ENCODE assay signal across 15 mouse cellular contexts in genomic region chr16:5798188-5798587, GRCm38 (mm10).
DNase-seq lines count a peak whose midpoint lies in the region; ATAC-seq and TF ChIP-seq lines count a peak whose summit lies in the region.
"Had no signal": no experiment of that assay in that cellular context is flagged by ENCODE, and none has a peak within 500 bp of the region (broad histone marks: within the 10 kb centered on the region; RNA-seq: fewer than 3 reads in every experiment).

No protein-coding gene starts in this region.

- H3K4me1 ChIP-seq in hindbrain, postnatal 0 days (ENCODE audit: insufficient read depth, low read length) = peaks cover 4% of the 10 kb centered on the region; the same call in 1 of the 2 replicates
- H3K4me1 ChIP-seq: embryonic facial prominence, embryonic 15.5 days; heart, embryonic 13.5 days had no signal

- no peaks in the 10 kb centered on the region for H3K9me3 ChIP-seq in hindbrain, postnatal 0 days (ENCODE audit: low read length)
- H3K9me3 ChIP-seq: embryonic facial prominence, embryonic 15.5 days; forebrain, embryonic 13.5 days; heart, embryonic 13.5 days had no signal

- no peaks in the 10 kb centered on the region for H3K36me3 ChIP-seq in hindbrain, postnatal 0 days (ENCODE audit: insufficient read depth, low read length)
- H3K36me3 ChIP-seq: embryonic facial prominence, embryonic 15.5 days; heart, embryonic 13.5 days had no signal

- H3K4me3 ChIP-seq in hindbrain, postnatal 0 days (ENCODE audit: low read length) = no peak overlapping the region
- H3K4me3 ChIP-seq: embryonic facial prominence, embryonic 15.5 days; forebrain, embryonic 13.5 days; heart, embryonic 13.5 days had no signal

- no peaks in the 10 kb centered on the region for H3K27me3 ChIP-seq in hindbrain, postnatal 0 days (ENCODE audit: insufficient read depth, low read length)
- H3K27me3 ChIP-seq: embryonic facial prominence, embryonic 15.5 days; forebrain, embryonic 13.5 days; heart, embryonic 13.5 days had no signal

- peak; percentile 55 for ATAC-seq in hindbrain, postnatal 0 days
- ATAC-seq: forebrain, embryonic 13.5 days; liver, postnatal 0 days had no signal

- DNase-seq in adrenal gland, postnatal 10 days = peak; percentile 2
- DNase-seq in adrenal gland, adult 18-20 months (ENCODE audit: low spot score in 2 of 2) = no peak
- DNase-seq in MN1 (ENCODE audit: low spot score) = peak; percentile 70
- peak; percentile 68 for DNase-seq in cerebellum, adult 8-10 months
- DNase-seq in hindbrain, postnatal 0 days (ENCODE audit: low spot score) = peak; percentile 59
- no peak for DNase-seq in layer of hippocampus, postnatal 10 days (ENCODE audit: low spot score in 2 of 2)
- no peak for DNase-seq in layer of hippocampus, adult 8-10 months (ENCODE audit: low spot score in 2 of 2)
- no peak for DNase-seq in layer of hippocampus, postnatal 14 days (ENCODE audit: low spot score in 2 of 2)
- DNase-seq: gastrocnemius, postnatal 36 days; liver, postnatal 0 days; lung, postnatal 4 days; right cerebral cortex, postnatal 25 days had no signal

- no peak for TF ChIP-seq CTCF in hindbrain, postnatal 0 days (IDR thresholded peaks at IDR 0.05; ENCODE audit: low read depth)

- no peak overlapping the region for H3K27ac ChIP-seq in hindbrain, postnatal 0 days
- H3K27ac ChIP-seq: embryonic facial prominence, embryonic 15.5 days; forebrain, embryonic 13.5 days; heart, embryonic 13.5 days had no signal

- H3K4me2 ChIP-seq in hindbrain, postnatal 0 days (ENCODE audit: low read depth, low read length) = no peak overlapping the region
- H3K4me2 ChIP-seq: embryonic facial prominence, embryonic 15.5 days; forebrain, embryonic 13.5 days; heart, embryonic 13.5 days had no signal

- no peak overlapping the region for H3K9ac ChIP-seq in hindbrain, postnatal 0 days (replicated peaks; ENCODE audit: low read length)
- H3K9ac ChIP-seq: embryonic facial prominence, embryonic 15.5 days; forebrain, embryonic 13.5 days; heart, embryonic 13.5 days; liver, postnatal 0 days had no signal

- WGBS in hindbrain, postnatal 0 days = 27% methylated on average over 7 of the region's 7 CpGs

Comparison
In these comparisons a context has a peak if more than half of its experiments do, and no peak if none do; other contexts are left out.
1. DNase-seq: peak in adrenal gland, postnatal 10 days (single experiment), MN1 (single experiment), cerebellum, adult 8-10 months (single experiment) and hindbrain, postnatal 0 days (single experiment); none in adrenal gland, adult 18-20 months (0 of 2), layer of hippocampus, postnatal 10 days (0 of 2), layer of hippocampus, adult 8-10 months (0 of 2) and layer of hippocampus, postnatal 14 days (0 of 2).